Mouse (Mus musculus): ENCODE results near the gene Tmem192. TPM values are rescaled to one million over a fixed set of nuclear protein-coding genes. Genes with fewer than 3 reads are reported as not detected.

The Tmem192 gene
- polyA plus RNA-seq (2015; fragmentation: Nextera tagmentation; extraction: Ambion mirVana), result 26.9 and 27.5 TPM in 2 replicates

GRCm38 (mm10) chr8:64946820-64947697 is at the start of gene Tmem192:
Tmem192 (plus strand) TSS chr8:64947185.
- Histone ChIP-seq H3K4me2 (ENCODE audit: low read depth, low read length) (peak within 1 kb of the TSS; percentile 67), H3K9ac (ENCODE audit: low read length) (peak within 1 kb of the TSS; percentile 82), H3K4me3 (ENCODE audit: low read length) (peak within 1 kb of the TSS; percentile 84), H3K27ac (ENCODE audit: low read length) (peak within 1 kb of the TSS; percentile 84), H3K27me3 (ENCODE audit: control insufficient read depth, insufficient read depth, low read depth, low read length) (0 out of 2 replicates have a peak, but pooled peaks cover 2% of the 10 kb centered on the region), H3K4me1 (replicated peaks; ENCODE audit: control insufficient read depth, insufficient read depth, low read length) (peaks cover 3% of the 10 kb centered on the region; the same call in 1 of the 2 replicates), H3K36me3 (ENCODE audit: control insufficient read depth, insufficient read depth, low read length) (no peaks in the 10 kb centered on the region), H3K9me3 (ENCODE audit: control insufficient read depth, low read length) (no peaks in the 10 kb centered on the region)
- under 1% methylated on average over 58 of the region's 73 CpGs for WGBS
- peak; percentile 98 for ATAC-seq (ENCODE audit: low read depth)

GRCm38 (mm10) chr8:64898710-64899109 is 48.3 kb upstream of the Tmem192 start:
- WGBS, result 21% methylated on average over 4 of the region's 4 CpGs

GRCm38 (mm10) chr8:64900645-64901044 is 46.3 kb upstream of the Tmem192 start:
- Histone ChIP-seq H3K9me3 (ENCODE audit: control insufficient read depth, low read length) (no peaks in the 10 kb centered on the region), H3K27ac (ENCODE audit: low read length) (no peak overlapping the region), H3K4me1 (replicated peaks; ENCODE audit: control insufficient read depth, insufficient read depth, low read length) (peaks cover 6% of the 10 kb centered on the region; the same call in 1 of the 2 replicates), H3K4me2 (ENCODE audit: low read depth, low read length) (no peak overlapping the region), H3K36me3 (ENCODE audit: control insufficient read depth, insufficient read depth, low read length) (no peaks in the 10 kb centered on the region), H3K4me3 (ENCODE audit: low read length) (no peak overlapping the region), H3K9ac (ENCODE audit: low read length) (no peak overlapping the region), H3K27me3 (ENCODE audit: control insufficient read depth, insufficient read depth, low read depth, low read length) (no peaks in the 10 kb centered on the region)
- WGBS, result 96% methylated on average over 3 of the region's 3 CpGs
- no peak for ATAC-seq (ENCODE audit: low read depth)

More at GRCm38 (mm10) chr8:64898710-64899109, 48.3 kb upstream of the Tmem192 start:
- ATAC-seq (ENCODE audit: low read depth), result no peak
- no peak overlapping the region for H3K4me3 ChIP-seq (ENCODE audit: low read length)
- no peaks in the 10 kb centered on the region for H3K27me3 ChIP-seq (ENCODE audit: control insufficient read depth, insufficient read depth, low read depth, low read length)
- H3K4me2 ChIP-seq (ENCODE audit: low read depth, low read length), result no peak overlapping the region
- H3K27ac ChIP-seq (ENCODE audit: low read length), result no peak overlapping the region
- H3K4me1 ChIP-seq (replicated peaks; ENCODE audit: control insufficient read depth, insufficient read depth, low read length), result peaks cover 6% of the 10 kb centered on the region; the same call in 1 of the 2 replicates
- no peaks in the 10 kb centered on the region for H3K9me3 ChIP-seq (ENCODE audit: control insufficient read depth, low read length)
- no peak overlapping the region for H3K9ac ChIP-seq (ENCODE audit: low read length)
- H3K36me3 ChIP-seq (ENCODE audit: control insufficient read depth, insufficient read depth, low read length), result no peaks in the 10 kb centered on the region

GRCm38 (mm10) chr8:64901527-64902156 is 45.3 kb upstream of the Tmem192 start:
- H3K9ac ChIP-seq (ENCODE audit: low read length), result no peak overlapping the region
- H3K4me3 ChIP-seq (ENCODE audit: low read length), result no peak overlapping the region
- H3K9me3 ChIP-seq (ENCODE audit: control insufficient read depth, low read length), result no peaks in the 10 kb centered on the region
- no peaks in the 10 kb centered on the region for H3K36me3 ChIP-seq (ENCODE audit: control insufficient read depth, insufficient read depth, low read length)
- no peak overlapping the region for H3K27ac ChIP-seq (ENCODE audit: low read length)
- ATAC-seq (ENCODE audit: low read depth), result peak; percentile 81
- no peaks in the 10 kb centered on the region for H3K27me3 ChIP-seq (ENCODE audit: control insufficient read depth, insufficient read depth, low read depth, low read length)
- peak overlapping the region; percentile 25 for H3K4me2 ChIP-seq (ENCODE audit: low read depth, low read length)
- 38% methylated on average over 7 of the region's 7 CpGs for WGBS
- peaks cover 6% of the 10 kb centered on the region; the same call in 1 of the 2 replicates for H3K4me1 ChIP-seq (replicated peaks; ENCODE audit: control insufficient read depth, insufficient read depth, low read length)

GRCm38 (mm10) chr8:64902191-64902590 is 44.8 kb upstream of the Tmem192 start:
- Histone ChIP-seq H3K9me3 (ENCODE audit: control insufficient read depth, low read length) (no peaks in the 10 kb centered on the region), H3K36me3 (ENCODE audit: control insufficient read depth, insufficient read depth, low read length) (no peaks in the 10 kb centered on the region), H3K27ac (ENCODE audit: low read length) (no peak overlapping the region), H3K4me2 (ENCODE audit: low read depth, low read length) (peak overlapping the region; percentile 25), H3K4me3 (ENCODE audit: low read length) (no peak overlapping the region), H3K9ac (ENCODE audit: low read length) (no peak overlapping the region), H3K27me3 (ENCODE audit: control insufficient read depth, insufficient read depth, low read depth, low read length) (no peaks in the 10 kb centered on the region), H3K4me1 (replicated peaks; ENCODE audit: control insufficient read depth, insufficient read depth, low read length) (peaks cover 6% of the 10 kb centered on the region; the same call in 1 of the 2 replicates)
- ATAC-seq (ENCODE audit: low read depth), result peak; percentile 17; the same call in 1 of the 2 replicates
- 40% methylated on average over 12 of the region's 12 CpGs for WGBS

GRCm38 (mm10) chr8:64903778-64904177 is 43.2 kb upstream of the Tmem192 start:
- Histone ChIP-seq H3K4me2 (ENCODE audit: low read depth, low read length) (no peak overlapping the region), H3K36me3 (ENCODE audit: control insufficient read depth, insufficient read depth, low read length) (no peaks in the 10 kb centered on the region), H3K9me3 (ENCODE audit: control insufficient read depth, low read length) (no peaks in the 10 kb centered on the region), H3K27me3 (ENCODE audit: control insufficient read depth, insufficient read depth, low read depth, low read length) (no peaks in the 10 kb centered on the region), H3K4me3 (ENCODE audit: low read length) (no peak overlapping the region), H3K9ac (ENCODE audit: low read length) (no peak overlapping the region), H3K4me1 (replicated peaks; ENCODE audit: control insufficient read depth, insufficient read depth, low read length) (peaks cover 6% of the 10 kb centered on the region; the same call in 1 of the 2 replicates), H3K27ac (ENCODE audit: low read length) (no peak overlapping the region)
- ATAC-seq (ENCODE audit: low read depth), result no peak
- WGBS, result 65% methylated on average over 3 of the region's 3 CpGs

GRCm38 (mm10) chr8:64910026-64910425 is 37.0 kb upstream of the Tmem192 start:
- H3K9ac ChIP-seq (ENCODE audit: low read length), result no peak overlapping the region
- H3K27me3 ChIP-seq (ENCODE audit: control insufficient read depth, insufficient read depth, low read depth, low read length), result no peaks in the 10 kb centered on the region
- no peaks in the 10 kb centered on the region for H3K9me3 ChIP-seq (ENCODE audit: control insufficient read depth, low read length)
- 84% methylated on average over 2 of the region's 2 CpGs for WGBS
- H3K4me1 ChIP-seq (replicated peaks; ENCODE audit: control insufficient read depth, insufficient read depth, low read length), result no peaks in the 10 kb centered on the region
- H3K4me3 ChIP-seq (ENCODE audit: low read length), result no peak overlapping the region
- H3K27ac ChIP-seq (ENCODE audit: low read length), result no peak overlapping the region
- H3K36me3 ChIP-seq (ENCODE audit: control insufficient read depth, insufficient read depth, low read length), result no peaks in the 10 kb centered on the region
- H3K4me2 ChIP-seq (ENCODE audit: low read depth, low read length), result no peak overlapping the region
- no peak for ATAC-seq (ENCODE audit: low read depth)

- Histone ChIP-seq H3K9me3 (ENCODE audit: control insufficient read depth, low read length) (no peaks in the 10 kb centered on the region), H3K27me3 (ENCODE audit: control insufficient read depth, insufficient read depth, low read depth, low read length) (no peaks in the 10 kb centered on the region), H3K36me3 (ENCODE audit: control insufficient read depth, insufficient read depth, low read length) (no peaks in the 10 kb centered on the region), H3K4me2 (ENCODE audit: low read depth, low read length) (no peak overlapping the region), H3K4me1 (replicated peaks; ENCODE audit: control insufficient read depth, insufficient read depth, low read length) (no peaks in the 10 kb centered on the region), H3K4me3 (ENCODE audit: low read length) (no peak overlapping the region), H3K27ac (ENCODE audit: low read length) (no peak overlapping the region), H3K9ac (ENCODE audit: low read length) (no peak overlapping the region)
- no peak for ATAC-seq (ENCODE audit: low read depth)
- WGBS, result 84% methylated on average over 5 of the region's 5 CpGs
Measured at GRCm38 (mm10) chr8:64916793-64917192, 30.2 kb upstream of the Tmem192 start.

- Histone ChIP-seq H3K9me3 (ENCODE audit: control insufficient read depth, low read length) (0 out of 2 replicates have a peak, but pooled peaks cover 2% of the 10 kb centered on the region), H3K36me3 (ENCODE audit: control insufficient read depth, insufficient read depth, low read length) (no peaks in the 10 kb centered on the region), H3K4me3 (ENCODE audit: low read length) (no peak overlapping the region), H3K27ac (ENCODE audit: low read length) (no peak overlapping the region), H3K4me1 (replicated peaks; ENCODE audit: control insufficient read depth, insufficient read depth, low read length) (no peaks in the 10 kb centered on the region), H3K27me3 (ENCODE audit: control insufficient read depth, insufficient read depth, low read depth, low read length) (no peaks in the 10 kb centered on the region), H3K9ac (ENCODE audit: low read length) (no peak overlapping the region), H3K4me2 (ENCODE audit: low read depth, low read length) (no peak overlapping the region)
- no peak for ATAC-seq (ENCODE audit: low read depth)
- 75% methylated on average over 3 of the region's 3 CpGs for WGBS
Measured at GRCm38 (mm10) chr8:64923329-64923728, 23.7 kb upstream of the Tmem192 start.

Data from lung, embryonic 16.5 days (tissue).